Mouse (Mus musculus) C2C12 (cell line): ENCODE data around the gene Faah.

Source experiments
- CEBPB ChIP-seq: IDR thresholded peaks from one replicate; pipeline ENCODE4 v1.6.1; 2011; ENCODE audit warnings: low read depth, mild to moderate bottlenecking, control low read depth, moderate library complexity
- CTCF ChIP-seq: IDR thresholded peaks from one replicate; pipeline ENCODE4 v1.5.1; 2011; ENCODE audit not compliant: control insufficient read depth, insufficient read depth, insufficient read length
- MAX ChIP-seq: IDR thresholded peaks from one replicate; pipeline ENCODE4 v1.6.1; 2011; ENCODE audit warnings: mild to moderate bottlenecking, control low read depth
- MYOD1 ChIP-seq: IDR thresholded peaks from one replicate; pipeline ENCODE4 v1.6.1; 2011; ENCODE audit warnings: low read depth; ENCODE audit not compliant: control insufficient read depth, insufficient read length
- MYOG ChIP-seq: IDR thresholded peaks from one replicate; pipeline ENCODE4 v1.6.1; 2011; ENCODE audit not compliant: control insufficient read depth, insufficient read length; ENCODE audit errors: extremely low read depth
- USF1 ChIP-seq: IDR thresholded peaks from one replicate; pipeline ENCODE4 v1.6.1; 2011; ENCODE audit warnings: low read depth, mild to moderate bottlenecking, control low read depth, moderate library complexity

- TF ChIP-seq MYOD1 = no peak
- no peak for TF ChIP-seq CTCF
- TF ChIP-seq MYOG = no peak
- no peak for TF ChIP-seq MAX
- no peak for TF ChIP-seq CEBPB
- TF ChIP-seq USF1 = no peak
Observed at GRCm38 (mm10) chr4:115955494-115955775, 62.3 kb downstream of the Faah start.
